Mouse (Mus musculus) spleen, adult 2 months (tissue): ENCODE data around the gene Glipr1l3.

Experiments
- CTCF ChIP-seq: fragments of 200-500 bp; IDR thresholded peaks from 2 replicates; pipeline ENCODE4 v1.5.1; 2011; ENCODE audit warnings: mild to moderate bottlenecking, inconsistent platforms; ENCODE audit not compliant: insufficient read depth, insufficient read length, insufficient replicate concordance; ENCODE audit errors: extremely low read depth
- POLR2A ChIP-seq: fragments of 200-500 bp; IDR thresholded peaks from 2 replicates; pipeline ENCODE4 v1.6.1; 2011; ENCODE audit warnings: low read depth, low read length, inconsistent platforms

- TF ChIP-seq POLR2A, result no peak
- no peak for TF ChIP-seq CTCF
These were observed 49.7 kb downstream of the Glipr1l3 start for GRCm38 (mm10) chr10:112110401-112110800.
